Mouse (Mus musculus) heart, postnatal 0 days (tissue): ENCODE measurements at regions not wholly inside any gene's neighbourhood (a gene's known extent, or its start where the extent isn't known, plus 50 kb on each side); places are given as distances from the start of the nearest gene placed in this dataset.

Experiments
- ATAC-seq: fragments of 200-750 bp; cut with Nextera tagmentation; 2 replicates; pipeline ENCODE4 v1.8.0; 2017; ENCODE audit warnings: low read depth, moderate number of reproducible peaks, moderate library complexity; ENCODE audit not compliant: insufficient read depth
- DNase-seq: peaks from one replicate; pipeline ENCODE4 v3.0.0-alpha.2; 2016; ENCODE audit warnings: low spot score
- H3K27ac ChIP-seq: fragments of 300-500 bp; sonication (generic); 2 replicates; pipeline ENCODE4 v1.5.1; 2014; ENCODE audit warnings: low read depth, mild to moderate bottlenecking
- H3K27me3 ChIP-seq: fragments of 300-500 bp; sonication (generic); 2 replicates; pipeline ENCODE4 v1.6.1; 2014; ENCODE audit warnings: low read length, mixed read lengths; ENCODE audit not compliant: control insufficient read depth, insufficient read depth
- H3K36me3 ChIP-seq: fragments of 300-500 bp; sonication (generic); replicated peaks from 2 replicates; pipeline ENCODE4 v1.6.1; 2014; ENCODE audit warnings: low read length, mixed read lengths; ENCODE audit not compliant: control insufficient read depth, insufficient read depth
- H3K4me1 ChIP-seq: fragments of 300-500 bp; sonication (generic); 2 replicates; pipeline ENCODE4 v1.6.1; 2014; ENCODE audit warnings: antibody characterized with exemption; ENCODE audit not compliant: control insufficient read depth, insufficient read depth
- H3K4me2 ChIP-seq: fragments of 300-500 bp; sonication (generic); 2 replicates; pipeline ENCODE4 v1.6.1; 2014; ENCODE audit warnings: low read depth, mild to moderate bottlenecking, low read length, moderate library complexity
- H3K4me3 ChIP-seq: fragments of 300-500 bp; sonication (generic); 2 replicates; pipeline ENCODE4 v1.5.1; 2014; ENCODE audit warnings: low read depth, low read length
- H3K9ac ChIP-seq: fragments of 300-500 bp; sonication (generic); replicated peaks from 2 replicates; pipeline ENCODE4 v1.6.1; 2014; ENCODE audit warnings: low read depth, low read length, mixed read lengths
- H3K9me3 ChIP-seq: fragments of 300-500 bp; sonication (generic); replicated peaks from 2 replicates; pipeline ENCODE4 v1.6.1; 2016; ENCODE audit warnings: low read length; ENCODE audit not compliant: control insufficient read depth
- CTCF ChIP-seq: IDR thresholded peaks from 2 replicates; pipeline ENCODE4 v1.5.1; 2016; ENCODE audit warnings: antibody characterized with exemption, control low read depth, low read depth
- EP300 ChIP-seq: IDR thresholded peaks from 2 replicates; pipeline ENCODE4 v1.6.1; 2016; ENCODE audit warnings: antibody characterized with exemption, low read depth
- WGBS: fragments of 180-500 bp; shearing (Covaris S2); extraction: QIAGEN DNeasy Blood & Tissue Kit; methylation state at CpG from one replicate; pipeline ENCODE4 v1.1.7; 2014; 5-methylcytosine and 5-hydroxymethylcytosine counted together

- DNase-seq (no peak), ATAC-seq (no peak)
- Histone ChIP-seq H3K4me3 (no peak overlapping the region), H3K27ac (no peak overlapping the region), H3K27me3 (no peaks in the 10 kb centered on the region; the same call in 1 of the 2 replicates), H3K9ac (no peak overlapping the region), H3K36me3 (no peaks in the 10 kb centered on the region), H3K9me3 (no peaks in the 10 kb centered on the region), H3K4me2 (no peak overlapping the region), H3K4me1 (0 out of 2 replicates have a peak, but pooled peaks cover 5% of the 10 kb centered on the region)
- TF ChIP-seq CTCF (no peak), EP300 (no peak)
- 78% methylated on average over 3 of the region's 3 CpGs for WGBS
These were observed 186.5 kb upstream of the Pik3r1 start for GRCm38 (mm10) chr13:101954521-101954920.

- 62% methylated on average over 7 of the region's 7 CpGs for WGBS
- Histone ChIP-seq H3K4me3 (no peak overlapping the region), H3K27ac (no peak overlapping the region), H3K36me3 (no peaks in the 10 kb centered on the region), H3K4me2 (no peak overlapping the region), H3K9ac (no peak overlapping the region), H3K9me3 (no peaks in the 10 kb centered on the region), H3K4me1 (0 out of 2 replicates have a peak, but pooled peaks cover 5% of the 10 kb centered on the region), H3K27me3 (no peaks in the 10 kb centered on the region; the same call in 1 of the 2 replicates)
- no peak for DNase-seq
- TF ChIP-seq CTCF, result no peak
- TF ChIP-seq EP300, result no peak
- ATAC-seq, result no peak
These were observed 187.9 kb upstream of the Pik3r1 start for GRCm38 (mm10) chr13:101955806-101956418.

- TF ChIP-seq EP300 (no peak), CTCF (no peak)
- Histone ChIP-seq H3K9me3 (no peaks in the 10 kb centered on the region), H3K36me3 (no peaks in the 10 kb centered on the region), H3K27ac (no peak overlapping the region), H3K4me1 (0 out of 2 replicates have a peak, but pooled peaks cover 5% of the 10 kb centered on the region), H3K27me3 (no peaks in the 10 kb centered on the region; the same call in 1 of the 2 replicates), H3K4me3 (no peak overlapping the region), H3K4me2 (no peak overlapping the region), H3K9ac (no peak overlapping the region)
- ATAC-seq (no peak), DNase-seq (no peak)
- 35% methylated on average over 4 of the region's 4 CpGs for WGBS
These were observed 189.8 kb upstream of the Pik3r1 start for GRCm38 (mm10) chr13:101957782-101958181.

- WGBS, result 43% methylated on average over 7 of the region's 7 CpGs
These were observed 197.5 kb upstream of the Pik3r1 start for GRCm38 (mm10) chr13:101965537-101965936.

GRCm38 (mm10) chr13:101966799-101967397 is 198.9 kb upstream of the Pik3r1 start:
- Histone ChIP-seq H3K4me3 (no peak overlapping the region), H3K4me2 (no peak overlapping the region), H3K27me3 (no peaks in the 10 kb centered on the region), H3K9ac (no peak overlapping the region), H3K36me3 (no peaks in the 10 kb centered on the region), H3K27ac (no peak overlapping the region), H3K9me3 (no peaks in the 10 kb centered on the region), H3K4me1 (no peaks in the 10 kb centered on the region)
- WGBS, result 80% methylated on average over 8 of the region's 8 CpGs
- no peak for TF ChIP-seq CTCF
- no peak for TF ChIP-seq EP300
- no peak for ATAC-seq
- no peak for DNase-seq

More at GRCm38 (mm10) chr13:101965537-101965936, 197.5 kb upstream of the Pik3r1 start:
- Histone ChIP-seq H3K9me3 (no peaks in the 10 kb centered on the region), H3K4me1 (no peaks in the 10 kb centered on the region), H3K27ac (no peak overlapping the region), H3K27me3 (no peaks in the 10 kb centered on the region), H3K4me2 (no peak overlapping the region), H3K36me3 (no peaks in the 10 kb centered on the region), H3K9ac (no peak overlapping the region), H3K4me3 (no peak overlapping the region)
- peak; percentile 18 for DNase-seq
- TF ChIP-seq CTCF, result no peak
- TF ChIP-seq EP300, result no peak
- no peak; the same call in 1 of the 2 replicates for ATAC-seq
